Mouse (Mus musculus) thymus, adult 2 months (tissue): Measurements from ENCODE around the gene Ano9. TPM values are rescaled to one million over a fixed set of nuclear protein-coding genes. Genes with fewer than 3 reads are reported as not detected.

ENCODE experiments used
- DNase-seq: peaks from one replicate; pipeline ENCODE4 v3.0.0; 2021
- H3K27ac ChIP-seq: fragments of 200-500 bp; 2 replicates; pipeline ENCODE4 v1.5.1; 2012; ENCODE audit warnings: low read length, control low read depth; ENCODE audit not compliant: control insufficient read depth, insufficient read depth
- H3K27me3 ChIP-seq: fragments of 200-500 bp; 2 replicates; pipeline ENCODE4 v1.6.1; 2012; ENCODE audit warnings: mild to moderate bottlenecking, low read length, moderate library complexity, mixed read lengths; ENCODE audit not compliant: control insufficient read depth, insufficient read depth
- H3K36me3 ChIP-seq: fragments of 200-500 bp; 2 replicates; pipeline ENCODE4 v1.6.1; 2012; ENCODE audit warnings: mild to moderate bottlenecking, low read length, moderate library complexity; ENCODE audit not compliant: control insufficient read depth, insufficient read depth
- H3K4me1 ChIP-seq: fragments of 200-500 bp; replicated peaks from 2 replicates; pipeline ENCODE4 v1.6.1; 2012; ENCODE audit warnings: low read length; ENCODE audit not compliant: control insufficient read depth, insufficient read depth
- H3K4me3 ChIP-seq: fragments of 200-500 bp; 2 replicates; pipeline ENCODE4 v1.5.1; 2012; ENCODE audit warnings: mild to moderate bottlenecking, low read length, control low read depth, moderate library complexity; ENCODE audit not compliant: control insufficient read depth, insufficient read depth
- CTCF ChIP-seq: fragments of 200-500 bp; IDR thresholded peaks from 2 replicates; pipeline ENCODE4 v1.5.1; 2012; ENCODE audit warnings: mild to moderate bottlenecking, control low read depth, low read length, moderate library complexity, borderline replicate concordance; ENCODE audit not compliant: control insufficient read depth, poor library complexity, insufficient read depth; ENCODE audit errors: extremely low read depth
- POLR2A ChIP-seq: fragments of 200-500 bp; IDR thresholded peaks from 2 replicates; pipeline ENCODE4 v1.6.1; 2012; ENCODE audit warnings: mild to moderate bottlenecking, low read length, control low read depth, moderate library complexity; ENCODE audit not compliant: control insufficient read depth, poor library complexity, insufficient read depth; ENCODE audit errors: extremely low read depth
- WGBS: fragments of 180-500 bp; shearing (Covaris S2); methylation state at CpG from one replicate; pipeline ENCODE4 v1.1.7; 2018; 5-methylcytosine and 5-hydroxymethylcytosine counted together
- polyA plus RNA-seq: library from polyadenylated mRNA; depleted of rRNA; stranded (reverse); fragments of >200 nt; gene quantifications from 2 replicates; pipeline ENCODE4 v1.2.3, GENCODE M21; 2012

Ano9 gene
- polyA plus RNA-seq, 1 experiment: 2.9 TPM

GRCm38 (mm10) chr7:141094487-141095205, 23.0 kb downstream of the Ano9 start:
- Histone ChIP-seq H3K36me3 (no peaks in the 10 kb centered on the region), H3K27me3 (no peaks in the 10 kb centered on the region), H3K27ac (no peak overlapping the region), H3K4me1 (peaks cover 35% of the 10 kb centered on the region), H3K4me3 (no peak overlapping the region)
- no peak for DNase-seq
- WGBS: 91% methylated on average over 15 of the region's 15 CpGs
- TF ChIP-seq POLR2A (no peak), CTCF (no peak)

DNA sequence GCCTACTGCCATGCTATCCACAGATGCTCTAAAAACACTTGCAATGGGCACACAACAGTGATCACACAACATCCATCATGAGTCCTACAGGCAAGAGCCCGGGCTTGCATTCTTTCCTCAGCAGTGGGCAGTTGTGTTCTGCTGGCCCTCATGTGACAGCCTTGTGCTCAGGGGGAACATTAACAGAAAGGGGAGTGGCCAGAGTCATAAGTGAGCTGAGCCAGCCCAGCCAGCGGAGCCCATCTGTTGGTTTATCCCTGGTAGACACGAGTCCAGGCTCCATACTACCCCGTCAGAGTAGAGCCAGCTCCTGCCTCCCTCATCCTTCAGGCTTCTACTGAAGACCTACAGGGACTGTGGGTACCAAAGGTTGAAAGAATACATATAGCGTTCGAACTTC, 23.7 kb downstream of the Ano9 start:
- Histone ChIP-seq H3K27me3 (no peaks in the 10 kb centered on the region), H3K27ac (no peak overlapping the region), H3K4me1 (peaks cover 36% of the 10 kb centered on the region), H3K4me3 (no peak overlapping the region), H3K36me3 (no peaks in the 10 kb centered on the region)
- no peak for TF ChIP-seq CTCF
- no peak for TF ChIP-seq POLR2A
- no peak for DNase-seq
- WGBS: 94% methylated on average over 6 of the region's 6 CpGs

DNA sequence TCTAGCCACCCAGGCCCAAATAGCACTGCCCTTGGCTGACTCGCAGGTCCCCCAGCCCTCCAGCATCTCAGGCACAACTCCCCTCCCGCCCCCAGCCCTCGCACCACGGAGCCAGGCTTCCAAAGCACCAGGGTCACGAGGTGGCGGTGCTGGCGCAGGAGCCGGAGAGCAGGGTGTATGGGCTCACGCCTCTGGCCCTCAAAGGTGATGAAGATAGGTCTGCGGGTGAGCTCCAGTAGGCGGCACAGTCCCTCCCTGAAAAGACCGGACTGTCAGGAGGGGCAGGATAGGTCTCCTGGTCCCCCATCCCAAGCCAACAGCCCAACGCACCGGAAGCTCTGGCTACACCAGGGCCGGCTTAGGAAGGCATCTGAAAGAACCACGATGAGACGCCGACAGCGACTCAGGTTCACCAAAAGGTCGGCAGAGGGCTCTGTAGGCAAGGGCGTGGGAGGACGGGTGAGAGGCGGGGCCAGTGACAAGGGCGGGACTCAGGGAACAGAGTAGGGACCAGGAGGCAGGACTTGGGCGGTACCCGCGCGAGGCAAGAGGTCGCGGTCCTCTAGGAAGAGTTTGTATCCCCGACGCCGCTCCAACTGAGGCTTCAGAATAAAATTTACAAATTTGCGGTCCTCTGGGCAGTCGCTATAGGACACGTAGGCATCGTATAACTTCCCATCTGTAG, 25.4 kb downstream of the Ano9 start:
- H3K27me3 ChIP-seq: no peaks in the 10 kb centered on the region
- 36% methylated on average over 37 of the region's 37 CpGs for WGBS
- TF ChIP-seq CTCF: peak; percentile 69
- TF ChIP-seq POLR2A: no peak
- H3K36me3 ChIP-seq: no peaks in the 10 kb centered on the region
- H3K4me3 ChIP-seq: no peak overlapping the region
- no peak overlapping the region for H3K27ac ChIP-seq
- H3K4me1 ChIP-seq: peaks cover 50% of the 10 kb centered on the region
- DNase-seq: peak; percentile 89

GRCm38 (mm10) chr7:141090228-141090627, 27.4 kb downstream of the Ano9 start:
- H3K27me3 ChIP-seq: no peaks in the 10 kb centered on the region
- H3K4me1 ChIP-seq: peaks cover 32% of the 10 kb centered on the region
- DNase-seq: no peak
- H3K36me3 ChIP-seq: no peaks in the 10 kb centered on the region
- H3K27ac ChIP-seq: no peak overlapping the region
- no peak overlapping the region for H3K4me3 ChIP-seq
- TF ChIP-seq CTCF (no peak), POLR2A (no peak)
- 95% methylated on average over 8 of the region's 8 CpGs for whole genome bisulfite sequencing

- Histone ChIP-seq H3K4me1 (peaks cover 27% of the 10 kb centered on the region), H3K27ac (no peak overlapping the region), H3K36me3 (no peaks in the 10 kb centered on the region), H3K27me3 (no peaks in the 10 kb centered on the region), H3K4me3 (peak overlapping the region; percentile 46)
- WGBS: 15% methylated on average over 18 of the region's 18 CpGs
- no peak for TF ChIP-seq POLR2A
- peak; percentile 38 for DNase-seq
Observed at GRCm38 (mm10) chr7:141088473-141088872, 29.1 kb downstream of the Ano9 start.

DNA sequence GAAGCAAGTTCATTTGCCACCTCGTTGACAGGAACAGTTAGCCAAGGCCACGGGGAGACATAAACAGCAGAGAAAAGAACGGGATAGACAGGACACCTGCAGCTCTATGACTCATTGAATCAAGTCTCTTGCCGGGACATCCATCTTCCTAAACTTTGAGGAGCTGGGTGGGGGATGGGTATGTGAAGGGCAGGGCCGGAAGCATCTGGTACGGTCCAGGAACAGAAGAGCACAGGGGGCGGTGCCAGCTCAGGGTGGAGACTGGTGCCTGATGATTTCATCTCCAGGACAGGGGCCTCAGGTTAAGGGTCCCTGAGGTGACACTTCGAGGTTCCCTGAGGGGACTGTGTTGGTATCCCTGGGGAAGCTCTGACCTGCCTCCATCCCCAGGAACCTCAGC, 29.7 kb downstream of the Ano9 start:
- no peaks in the 10 kb centered on the region for H3K27me3 ChIP-seq
- no peak for TF ChIP-seq POLR2A
- no peak for TF ChIP-seq CTCF
- H3K36me3 ChIP-seq: no peaks in the 10 kb centered on the region
- peak; percentile 66 for DNase-seq
- WGBS: 22% methylated on average over 8 of the region's 8 CpGs
- peak overlapping the region; percentile 46 for H3K4me3 ChIP-seq
- peaks cover 27% of the 10 kb centered on the region for H3K4me1 ChIP-seq
- no peak overlapping the region for H3K27ac ChIP-seq
